Mouse (Mus musculus) spleen, postnatal 10 days (tissue): ENCODE data around the gene Clstn1.

Experiments used
- DNase-seq, 2 experiments: peaks; one replicate each; pipeline ENCODE4 v3.0.0; 2021 to 2022; ENCODE audit warnings: low spot score in 2 of 2

Gene Clstn1

DNA sequence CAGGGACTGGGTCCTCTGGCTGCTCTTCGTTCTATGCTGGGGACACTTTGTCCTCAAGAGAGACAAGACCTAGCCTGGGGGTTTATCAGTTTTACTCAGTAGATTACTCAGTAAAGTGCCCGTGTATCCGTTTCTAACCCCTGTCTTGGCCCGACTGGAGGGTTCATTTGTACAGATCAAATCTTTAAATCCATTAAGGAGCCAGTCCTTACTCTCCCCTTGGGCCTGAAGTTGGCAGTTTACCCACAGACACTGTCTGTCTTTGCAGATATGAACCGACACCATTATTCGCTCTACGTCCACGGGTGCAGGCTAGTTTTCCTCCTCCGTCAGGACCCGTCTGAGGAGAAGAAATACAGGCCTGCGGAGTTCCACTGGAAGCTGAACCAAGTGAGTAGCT, 48.7 kb downstream of the Clstn1 start:
- DNase-seq: no peak

DNA sequence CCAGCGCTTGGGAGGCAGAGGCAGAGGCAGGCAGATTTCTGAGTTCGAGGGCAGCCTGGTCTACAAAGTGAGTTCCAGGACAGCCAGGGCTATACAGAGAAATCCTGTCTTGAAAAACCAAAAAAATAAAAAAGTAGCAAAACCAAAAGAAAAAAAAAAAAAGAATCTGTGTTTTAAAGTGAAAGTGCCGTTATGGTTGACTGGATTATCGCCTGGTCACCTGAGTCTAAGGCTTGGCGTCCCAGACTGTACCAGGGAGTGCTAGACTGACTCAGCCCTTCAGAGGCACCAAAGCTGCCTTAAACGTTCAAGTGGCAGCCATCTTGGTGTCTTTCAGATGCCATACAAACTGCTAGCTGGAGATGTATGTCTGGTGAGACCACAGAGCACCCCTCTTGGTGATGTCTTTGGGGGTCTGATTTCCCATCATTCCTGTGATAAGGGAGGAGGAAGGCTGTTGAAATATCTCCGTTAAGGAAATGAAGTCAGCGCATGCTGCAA, 49.7 kb downstream of the Clstn1 start:
- no peak for DNase-seq

DNA sequence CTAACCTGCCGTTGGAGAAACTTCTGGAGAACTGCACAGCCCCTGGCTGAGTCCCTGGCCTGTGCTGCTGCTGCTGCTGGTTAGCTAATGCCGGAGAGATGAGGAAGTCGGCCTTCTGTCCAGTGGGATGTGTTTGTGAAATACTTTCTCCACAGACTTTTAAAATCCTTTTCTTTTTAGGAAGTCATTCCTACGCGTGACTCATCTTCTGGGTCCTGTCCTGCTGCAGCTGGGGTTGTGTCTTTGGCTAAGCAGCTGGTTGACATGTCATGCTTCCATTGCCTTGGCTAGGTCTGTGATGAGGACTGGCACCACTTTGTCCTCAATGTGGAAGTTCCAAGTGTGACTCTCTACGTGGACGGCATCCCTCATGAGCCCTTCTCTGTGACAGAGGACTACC, 51.7 kb downstream of the Clstn1 start:
- no peak for DNase-seq

DNA sequence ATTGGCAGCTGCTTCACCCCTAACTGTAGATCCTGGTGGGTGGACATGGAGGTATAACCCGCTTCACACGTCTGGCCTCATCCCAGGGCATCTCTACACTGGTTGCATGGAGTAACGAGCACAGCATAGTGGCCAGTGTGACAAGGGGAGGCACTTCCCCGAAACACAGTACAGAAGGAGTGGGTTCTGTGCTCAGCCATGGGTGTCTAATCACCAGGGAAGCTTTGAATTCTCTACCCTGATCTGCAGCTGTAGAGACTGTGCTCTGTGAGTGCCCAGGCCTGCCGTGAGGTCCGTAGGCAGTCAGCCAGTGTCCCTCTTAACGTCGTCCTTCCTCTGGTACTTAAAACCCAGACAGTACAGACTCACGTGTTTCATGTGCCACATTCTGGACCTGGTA, 54.6 kb downstream of the Clstn1 start:
- no peak for DNase-seq

DNA sequence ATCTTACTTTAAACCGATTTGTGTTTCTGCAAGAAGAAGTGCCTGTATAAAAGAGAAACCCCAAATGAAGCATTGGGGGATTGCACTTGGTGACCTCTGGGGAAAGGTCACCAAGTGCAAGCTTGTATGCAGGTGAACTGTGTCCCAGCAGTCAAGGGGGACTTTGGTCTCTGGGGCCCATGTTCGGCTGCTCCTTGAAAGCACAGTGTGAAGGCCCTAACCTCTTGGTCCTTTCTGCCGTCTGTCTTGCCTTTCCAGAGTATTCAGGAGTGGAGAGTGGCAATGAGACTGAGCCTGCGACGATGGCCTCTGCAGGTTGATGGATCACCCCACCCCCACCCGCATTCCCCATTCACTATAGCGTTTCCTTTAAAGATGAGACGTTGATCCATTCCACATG, 55.1 kb downstream of the Clstn1 start:
- no peak for DNase-seq

DNA sequence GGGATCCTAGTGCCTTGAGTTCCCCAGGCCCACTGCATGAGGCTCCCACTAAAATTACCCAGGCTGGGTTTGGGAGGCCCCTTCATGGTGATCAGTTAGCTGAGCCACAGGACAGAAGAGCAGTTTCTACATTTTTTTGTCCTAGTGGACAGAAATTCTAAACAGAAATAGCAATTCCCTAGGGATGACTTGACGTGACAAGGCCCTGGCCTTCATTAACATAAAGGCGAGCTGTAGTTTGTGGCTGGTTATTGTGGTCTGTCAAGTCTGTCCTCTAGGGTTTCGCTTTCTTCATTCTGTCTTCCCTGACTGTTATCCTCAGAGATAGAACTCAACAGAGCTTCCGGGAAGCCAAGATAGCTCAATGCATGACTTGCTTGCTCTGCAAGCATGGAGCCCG, 55.7 kb downstream of the Clstn1 start:
- no peak for DNase-seq

DNA sequence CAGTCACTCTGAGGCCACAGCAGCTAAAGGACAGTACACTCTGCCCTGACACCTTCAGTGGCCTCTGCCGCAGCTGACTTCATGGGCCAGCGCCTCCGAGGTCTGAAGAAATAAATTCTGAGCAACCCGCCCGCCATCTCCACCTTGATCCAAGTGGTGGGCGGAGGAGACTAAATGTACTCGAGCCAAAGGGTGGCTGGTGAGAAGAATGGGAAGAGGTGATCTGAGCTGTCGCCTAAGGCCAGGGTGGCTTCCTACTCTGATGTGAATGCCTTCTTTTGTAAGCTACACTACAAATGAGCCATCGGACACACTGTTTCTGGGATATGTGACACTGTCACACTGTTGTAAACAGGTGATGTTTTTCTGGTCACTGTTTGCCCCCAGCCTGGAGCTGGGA, 59.5 kb downstream of the Clstn1 start:
- no peak for DNase-seq

DNA sequence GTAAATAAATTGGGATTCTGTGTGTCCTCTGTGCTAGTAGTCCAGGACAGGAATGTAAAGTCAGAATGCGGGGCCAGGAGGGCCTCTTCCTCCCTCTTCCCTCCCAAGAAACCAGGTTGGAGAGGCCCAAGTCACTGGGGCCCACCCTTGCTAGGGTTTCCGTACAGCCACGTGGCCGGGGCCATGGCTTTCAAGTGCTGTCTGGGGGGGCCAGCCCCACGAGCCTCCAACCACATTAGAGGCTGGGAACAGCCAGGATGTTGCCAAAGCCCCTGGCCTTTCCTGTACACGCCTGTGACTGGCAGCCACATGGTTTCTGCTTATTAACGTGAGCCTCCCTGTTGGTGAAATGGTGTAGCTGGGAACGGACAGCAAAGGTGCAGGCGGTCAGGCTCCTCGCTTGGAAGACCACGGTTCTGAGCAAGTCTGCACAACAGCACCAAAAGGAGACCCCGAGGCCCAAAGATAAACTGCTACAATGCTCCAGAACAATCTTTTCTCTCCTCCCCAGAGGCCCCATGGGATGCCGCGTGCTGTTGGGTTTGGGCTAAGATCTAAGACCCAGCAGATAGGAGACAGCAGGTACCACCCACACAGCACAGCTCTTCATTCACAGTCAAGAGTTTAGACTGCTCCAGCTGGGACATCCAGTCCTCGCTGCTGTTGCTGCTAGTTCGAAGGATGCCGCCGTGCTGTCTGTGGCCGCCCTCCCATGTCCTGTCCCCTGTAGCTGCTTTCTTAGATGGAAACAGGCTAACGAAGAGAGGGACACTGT, 62.0 kb downstream of the Clstn1 start:
- DNase-seq: no peak

DNA sequence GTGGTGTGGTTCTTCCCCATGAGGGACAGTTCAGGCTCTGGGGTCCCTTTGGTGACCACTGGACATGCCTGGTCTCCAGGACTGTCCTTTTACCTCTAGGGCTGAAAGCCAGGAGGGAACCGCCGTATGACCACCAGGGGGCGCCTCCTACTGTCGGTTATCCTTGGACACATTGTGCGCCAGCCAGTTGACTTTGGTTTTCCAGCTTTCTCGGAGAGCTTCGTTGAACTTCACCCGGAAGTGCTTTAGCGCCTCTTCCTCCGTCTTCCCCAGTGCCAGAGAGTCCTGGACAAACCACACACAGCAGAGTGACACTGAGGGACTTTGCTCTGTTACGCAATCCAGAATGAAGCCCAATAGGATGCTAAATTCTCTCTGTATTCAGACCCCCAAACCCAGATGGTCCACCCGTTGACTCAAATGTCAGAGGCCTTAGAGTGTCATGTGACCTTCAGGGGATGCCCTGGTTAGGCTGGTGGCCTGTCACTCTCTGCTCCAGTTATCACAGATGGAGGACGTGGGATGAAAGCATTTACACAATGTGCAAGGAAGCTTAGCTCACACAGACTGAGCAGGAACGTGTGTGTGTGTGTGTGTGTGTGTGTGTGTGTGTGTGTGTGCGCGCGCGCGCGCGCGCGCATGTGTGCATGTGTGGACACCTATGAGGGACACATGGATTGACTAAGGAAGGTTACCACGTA, 64.4 kb downstream of the Clstn1 start:
- peak; percentile 63 to 85 for DNase-seq

DNA sequence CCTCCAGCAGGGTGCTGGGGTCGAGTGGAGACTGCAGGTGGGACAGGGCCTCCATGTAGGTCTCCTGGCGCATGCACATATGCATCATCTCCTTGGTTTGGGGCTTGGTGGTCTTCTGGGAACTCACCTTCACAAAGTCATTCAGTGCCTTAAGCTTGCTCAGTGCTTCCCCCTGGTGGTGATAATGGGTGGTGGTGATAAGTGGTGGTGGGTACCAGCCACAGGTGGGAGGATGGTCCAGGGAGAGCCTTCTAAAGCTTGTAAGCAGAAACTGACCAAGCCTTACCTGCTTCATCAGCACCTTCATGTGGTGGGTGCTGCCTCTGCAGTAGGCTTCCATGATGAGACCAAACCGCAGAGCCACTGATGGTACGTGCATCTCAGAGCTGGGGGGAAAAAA, 68.0 kb downstream of the Clstn1 start:
- peak; percentile 50 to 72 for DNase-seq

DNA sequence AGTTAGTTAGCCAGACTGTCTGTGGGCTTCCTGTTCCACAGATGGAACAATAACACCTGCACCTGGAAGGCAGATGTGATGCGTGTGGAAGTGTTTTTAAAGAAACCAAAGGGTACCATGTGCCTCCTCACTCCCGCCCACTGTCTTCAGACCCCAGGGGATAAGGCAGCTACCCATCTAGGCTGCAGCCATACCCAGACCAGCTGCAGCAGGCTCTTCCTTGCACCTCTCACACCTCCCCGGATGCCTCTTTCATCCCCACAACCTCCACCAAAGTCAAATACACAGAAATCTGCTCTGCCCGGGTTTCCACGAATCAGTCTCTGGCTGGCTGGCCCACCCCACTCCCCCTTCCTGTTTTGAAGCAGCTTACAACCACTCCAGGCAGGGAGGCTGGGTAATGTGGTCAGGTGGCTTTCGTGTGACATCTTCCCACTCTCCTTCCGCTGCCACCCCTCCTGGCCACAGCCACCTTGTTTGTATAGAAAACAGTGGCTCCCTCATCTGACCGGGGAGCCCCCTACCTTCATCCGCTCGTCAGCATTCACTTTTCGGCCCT, 71.7 kb downstream of the Clstn1 start:
- DNase-seq: peak in 1 of 2 experiments; percentile 72

DNA sequence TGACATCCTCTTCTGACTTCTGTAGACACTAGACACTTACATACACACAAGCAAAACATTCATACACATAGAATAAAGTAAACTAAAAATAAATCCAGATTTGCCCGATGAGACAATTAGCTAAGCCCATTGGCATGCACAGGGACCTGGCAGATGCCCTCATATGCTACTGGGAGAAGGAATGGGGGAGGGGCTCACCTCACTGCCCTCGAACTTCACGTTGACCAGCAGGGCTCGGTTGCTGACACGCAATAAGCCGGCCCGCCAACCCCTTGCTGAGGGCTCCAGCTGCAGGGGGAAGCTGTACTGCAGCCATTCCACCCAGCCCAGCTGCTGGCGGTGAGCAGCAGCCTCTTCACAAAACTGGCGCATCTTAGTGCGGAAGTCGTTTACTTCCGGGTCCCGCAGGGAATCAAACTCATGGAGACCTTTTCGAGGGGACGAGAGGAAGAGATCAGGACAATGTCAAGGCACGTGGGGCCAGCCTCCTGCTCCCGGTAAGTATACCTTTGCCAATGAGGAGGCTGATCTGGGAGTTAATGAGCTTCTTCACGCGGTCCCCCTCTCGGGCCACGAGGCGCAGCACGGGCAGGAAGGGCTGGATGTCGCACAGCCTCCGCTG, 73.3 kb downstream of the Clstn1 start:
- DNase-seq: no peak

DNA sequence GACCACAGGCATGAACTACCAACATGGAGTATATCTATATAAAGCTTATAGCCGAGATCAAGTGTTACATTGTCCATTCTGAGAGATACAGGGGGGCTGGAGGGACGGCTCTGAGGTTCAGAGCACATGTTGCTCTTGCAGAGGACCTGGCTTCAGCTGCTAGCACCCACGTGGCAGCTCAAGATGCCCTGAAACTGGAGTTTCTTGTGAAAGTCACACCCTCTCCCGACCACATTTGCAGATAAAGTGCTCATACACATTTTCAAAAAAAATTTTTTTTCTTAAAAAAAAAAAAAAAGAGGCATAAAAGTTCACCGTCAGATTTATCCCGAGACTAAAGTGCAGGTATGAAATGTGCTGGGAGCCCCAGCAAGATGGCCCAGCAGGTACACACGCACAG, 74.3 kb downstream of the Clstn1 start:
- DNase-seq: no peak

DNA sequence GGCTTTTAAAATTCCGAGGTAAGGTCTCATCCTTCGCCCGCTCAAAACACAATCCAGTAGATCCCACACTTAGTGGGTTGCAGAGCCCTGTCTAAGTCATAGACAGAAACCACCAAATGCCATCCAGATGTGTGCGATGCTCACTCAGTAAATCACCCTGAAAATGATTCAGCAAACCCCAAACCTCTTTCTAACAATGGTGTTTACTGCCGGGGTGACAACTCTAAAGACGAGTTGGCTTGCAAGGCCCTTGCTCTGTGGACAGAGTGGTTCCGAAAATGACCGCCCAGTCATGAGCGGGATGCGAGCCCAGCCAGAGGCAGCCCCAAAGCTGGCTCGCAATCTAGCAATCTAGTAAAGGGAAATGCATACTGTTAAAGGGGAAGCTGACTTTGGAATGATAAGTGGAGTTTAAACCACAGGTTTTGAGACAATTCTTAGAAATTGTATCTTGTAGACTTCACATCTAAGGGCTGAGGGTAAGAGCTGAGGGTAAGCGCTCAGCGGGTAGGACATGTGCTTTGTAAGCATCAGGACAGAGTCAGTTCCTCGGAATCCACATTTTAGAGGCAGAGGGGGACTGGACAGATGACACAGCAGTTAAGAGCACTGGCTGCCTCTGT, 75.8 kb downstream of the Clstn1 start:
- DNase-seq: no peak

DNA sequence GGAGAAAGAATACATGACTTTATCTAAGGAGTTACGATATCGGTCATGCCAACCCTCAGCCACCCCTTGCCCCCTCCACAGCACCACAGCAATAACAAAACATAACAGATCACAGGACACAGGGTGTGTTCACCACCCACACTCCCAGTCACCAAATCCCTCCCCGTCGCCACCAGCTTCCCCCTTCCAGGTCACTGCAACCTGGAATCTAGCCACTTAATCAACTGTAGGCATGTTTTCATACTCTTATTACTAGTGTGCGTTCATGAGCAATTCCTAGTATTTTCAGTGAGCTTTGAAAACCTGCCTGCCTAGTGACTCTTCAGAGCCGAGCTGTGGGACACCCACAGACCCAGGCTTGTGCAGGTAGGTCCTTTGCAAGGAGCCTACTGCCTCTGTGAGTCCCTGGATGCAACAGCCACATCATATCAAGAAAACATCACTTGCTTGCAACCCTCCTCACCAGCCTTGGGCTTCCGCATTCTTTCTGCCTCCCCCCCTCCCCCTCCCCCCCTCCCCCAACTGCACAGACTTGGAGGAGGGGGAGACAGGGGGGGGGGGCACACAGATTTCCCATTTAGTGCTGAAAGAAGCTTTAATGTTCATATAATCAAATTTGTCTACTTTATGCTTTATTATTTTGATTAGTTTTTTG, 77.7 kb downstream of the Clstn1 start:
- DNase-seq: no peak

DNA sequence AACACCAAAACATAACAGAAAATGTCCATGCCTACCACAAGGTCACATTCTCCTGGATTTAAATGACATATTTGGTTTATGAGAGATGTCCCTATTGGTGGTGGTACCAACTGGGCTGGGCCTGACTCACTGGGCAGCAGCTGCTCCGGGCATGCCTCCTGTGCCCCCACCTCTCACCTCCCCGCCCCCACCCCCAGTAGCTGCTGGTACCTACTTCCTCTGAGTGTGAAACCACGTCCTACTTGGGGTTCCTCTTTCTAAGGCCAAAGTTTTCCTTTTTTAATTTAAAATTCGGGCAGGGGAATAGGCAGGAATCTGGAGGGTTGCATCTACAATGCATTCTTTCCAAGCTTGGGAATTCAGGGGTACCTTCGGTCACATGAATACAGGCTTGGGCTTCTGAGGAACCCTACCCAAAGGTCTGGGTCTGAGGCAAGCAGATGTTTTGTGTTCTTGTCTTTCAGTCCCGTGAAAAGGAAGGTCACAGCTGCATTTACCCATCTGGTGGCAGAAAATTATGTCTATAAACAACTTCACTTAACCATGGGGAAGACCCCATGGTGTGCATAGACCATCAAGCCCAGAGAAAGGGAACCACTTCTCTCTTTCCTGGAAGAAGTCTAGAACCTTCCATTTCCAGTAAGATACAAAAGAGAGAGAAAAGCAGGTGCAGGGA, 78.9 kb downstream of the Clstn1 start:
- DNase-seq: no peak

DNA sequence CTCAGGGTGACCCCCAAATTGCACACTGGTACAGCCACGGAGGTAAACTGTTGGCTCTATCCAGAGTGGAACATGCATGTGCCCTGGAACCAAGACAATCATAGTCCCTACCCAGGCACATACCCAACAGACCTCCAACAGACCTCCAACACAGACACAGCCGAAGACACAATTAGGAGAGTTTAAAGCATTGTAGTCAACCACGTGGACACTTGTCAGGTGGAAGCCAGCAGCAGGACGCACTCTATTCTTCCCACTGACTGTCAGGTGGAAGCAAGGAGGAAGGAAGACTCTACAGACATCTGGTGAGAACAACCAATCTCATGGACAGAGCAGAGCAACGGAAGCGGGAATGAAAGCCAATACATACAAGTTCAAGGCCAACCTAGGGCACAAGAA, 79.4 kb downstream of the Clstn1 start:
- no peak for DNase-seq

DNA sequence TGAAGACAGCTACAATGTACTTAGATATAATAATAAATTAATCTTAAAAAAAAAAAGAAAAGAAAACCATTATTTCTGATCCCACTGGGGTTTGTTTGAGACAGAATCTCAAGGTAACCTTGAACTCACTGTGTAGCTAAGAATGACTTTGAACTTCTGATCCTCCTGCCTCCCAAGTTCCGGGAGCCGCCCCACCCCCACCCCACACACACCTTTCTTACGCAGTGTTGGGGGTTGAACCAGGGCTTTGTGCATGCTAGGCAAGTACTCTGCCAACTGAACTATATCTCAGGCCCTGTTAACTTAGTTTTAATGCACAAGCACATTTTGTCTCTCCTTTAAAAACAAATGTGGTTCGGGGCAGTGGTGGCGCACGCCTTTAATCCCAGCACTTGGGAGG, 84.9 kb downstream of the Clstn1 start:
- no peak for DNase-seq

DNA sequence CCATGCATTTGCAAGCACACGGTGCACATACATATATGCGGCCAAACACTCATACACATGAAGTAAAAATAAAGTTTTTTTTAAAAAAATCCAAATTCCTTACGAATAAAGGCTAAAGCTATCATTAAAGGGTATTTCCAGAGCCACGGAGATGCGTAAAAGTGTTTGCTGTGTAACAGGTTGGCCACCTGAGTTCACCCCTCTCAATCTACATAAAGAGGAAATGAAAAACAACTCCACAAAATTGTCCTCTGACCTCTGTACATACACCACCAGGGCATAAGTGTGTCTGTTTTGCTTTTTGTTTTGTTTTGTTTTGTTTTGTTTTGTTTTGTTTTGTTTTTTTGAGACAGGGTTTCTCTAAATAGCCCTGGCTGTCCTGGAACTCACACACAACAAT, 86.5 kb downstream of the Clstn1 start:
- no peak for DNase-seq

DNA sequence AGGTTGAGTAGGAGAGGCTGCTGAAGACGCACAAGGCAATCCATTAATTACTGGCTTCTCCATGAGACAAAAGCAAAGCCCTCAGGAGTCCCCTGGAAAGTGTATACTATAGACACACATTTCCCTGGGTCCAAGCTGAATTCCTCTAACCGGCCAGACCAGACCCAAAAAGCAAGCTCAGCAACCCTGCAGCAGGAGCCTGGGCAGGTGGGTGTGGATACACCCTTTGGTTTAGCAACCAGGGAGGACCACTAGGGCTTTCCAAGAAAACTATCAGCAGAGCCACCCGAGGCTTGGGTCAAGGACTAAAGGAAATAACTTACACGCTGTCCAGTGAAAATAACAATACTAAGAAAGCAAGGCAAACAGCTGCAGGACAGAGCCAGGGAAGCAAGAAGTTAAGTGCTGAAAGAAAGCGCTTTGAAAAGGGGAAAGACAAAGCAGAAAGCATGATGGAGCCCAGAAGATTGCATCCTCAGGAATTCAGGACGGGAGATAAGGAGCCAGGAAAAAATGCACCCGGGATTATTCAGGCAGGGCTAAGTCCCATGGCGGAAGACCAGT, 88.6 kb downstream of the Clstn1 start:
- no peak for DNase-seq
